Mouse (Mus musculus): ENCODE data around the gene Pfkfb1. TPM values are rescaled to one million over a fixed set of nuclear protein-coding genes. Genes with fewer than 3 reads are reported as not detected.

The Pfkfb1 gene
- total and polyA plus RNA-seq, 3 experiments = 7.5 to 12.4 (median 7.6) TPM

DNA sequence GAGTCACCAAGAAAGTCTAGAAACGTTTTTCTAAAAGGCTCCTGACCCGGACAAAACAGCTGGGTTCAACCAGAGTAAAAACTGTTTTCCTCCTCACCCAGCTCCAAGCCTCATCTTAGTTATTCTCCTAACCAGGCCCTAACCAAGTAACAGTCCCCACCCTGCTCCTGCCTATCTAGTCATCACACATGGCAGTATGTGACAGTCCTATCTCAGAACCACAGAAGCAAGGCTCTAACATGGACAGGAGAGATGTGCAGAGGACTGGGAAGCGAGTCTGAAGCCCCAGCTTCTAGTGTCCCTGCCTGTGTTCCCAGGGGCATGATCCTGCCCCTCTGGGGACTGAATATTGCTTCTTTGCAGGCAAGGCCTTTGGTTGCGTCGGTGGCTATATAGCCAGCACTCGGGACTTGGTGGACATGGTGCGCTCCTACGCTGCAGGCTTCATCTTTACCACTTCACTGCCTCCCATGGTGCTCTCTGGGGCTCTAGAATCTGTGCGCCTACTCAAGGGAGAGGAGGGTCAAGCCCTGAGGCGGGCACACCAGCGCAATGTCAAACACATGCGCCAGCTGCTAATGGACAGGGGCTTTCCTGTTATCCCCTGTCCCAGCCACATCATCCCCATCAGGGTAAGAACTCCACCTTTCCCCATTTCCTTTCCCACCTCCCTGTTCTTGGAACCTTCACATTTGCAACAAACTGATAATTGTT lies 23.2 kb upstream of the Pfkfb1 start:
- TF ChIP-seq POLR2AphosphoS2 (IDR thresholded peaks at IDR 0.05; ENCODE audit: low read depth, low read length) = no peak
- TF ChIP-seq UBTF (IDR thresholded peaks at IDR 0.05; ENCODE audit: low read depth, low read length) = no peak
- TF ChIP-seq MYC (IDR thresholded peaks at IDR 0.05; ENCODE audit: low read depth, low read length) = no peak
- TF ChIP-seq ETS1 (conservative IDR thresholded peaks at IDR 0.05; ENCODE audit: low read depth, low read length) = no peak
- TF ChIP-seq SIN3A (IDR thresholded peaks at IDR 0.05; ENCODE audit: low read length) = no peak
- TF ChIP-seq MAX (IDR thresholded peaks at IDR 0.05; ENCODE audit: low read length) = no peak
- TF ChIP-seq ELF1 (IDR thresholded peaks at IDR 0.05; ENCODE audit: low read depth, low read length) = no peak
- no peak for TF ChIP-seq TCF12 (IDR thresholded peaks at IDR 0.05; ENCODE audit: low read depth, low read length)
- TF ChIP-seq ZKSCAN1 (IDR thresholded peaks at IDR 0.05; ENCODE audit: borderline replicate concordance, low read depth, low read length) = no peak
- TF ChIP-seq POLR2A (IDR thresholded peaks at IDR 0.05; ENCODE audit: low read depth, low read length) = no peak
- no peak for TF ChIP-seq USF2 (conservative IDR thresholded peaks at IDR 0.05; ENCODE audit: low read depth, low read length)
- no peak for TF ChIP-seq GABPA (IDR thresholded peaks at IDR 0.05; ENCODE audit: insufficient replicate concordance, low read depth, low read length)
- TF ChIP-seq HCFC1 (IDR thresholded peaks at IDR 0.05; ENCODE audit: low read depth, low read length) = no peak
- no peak for TF ChIP-seq ZMIZ1 (IDR thresholded peaks at IDR 0.05; ENCODE audit: low read depth, low read length)
- TF ChIP-seq MEF2A (IDR thresholded peaks at IDR 0.05; ENCODE audit: borderline replicate concordance, low read depth, low read length) = no peak
- TF ChIP-seq RAD21 (IDR thresholded peaks at IDR 0.05; ENCODE audit: low read depth, low read length) = no peak
- TF ChIP-seq MAZ (IDR thresholded peaks at IDR 0.05; ENCODE audit: low read depth, low read length) = no peak
- no peak for TF ChIP-seq MXI1 (IDR thresholded peaks at IDR 0.05; ENCODE audit: low read depth, low read length)
- Histone ChIP-seq H3K4me3 (replicated peaks in 1 of 3; ENCODE audit: low read depth in 2 of 3, low read length in 2 of 3, poor library complexity in 1 of 3) (no peak overlapping the region), H3K4me1 (ENCODE audit: control insufficient read depth in 1 of 2, insufficient read depth in 2 of 2) (no peaks in the 10 kb centered on the region), H3K36me3 (replicated peaks in 1 of 2; ENCODE audit: control insufficient read depth in 1 of 2, insufficient read depth in 1 of 2, low read length in 1 of 2) (peaks cover 10 to 27% of the 10 kb centered on the region in 2 experiments), H3K27me3 (replicated peaks) (no peaks in the 10 kb centered on the region), H3K27ac (ENCODE audit: insufficient read depth, low read depth) (no peak overlapping the region), H3K9me3 (replicated peaks; ENCODE audit: low read length) (no peaks in the 10 kb centered on the region), H3K79me2 (replicated peaks; ENCODE audit: control insufficient read depth, extremely low read depth, insufficient read depth, poor library complexity, severe bottlenecking) (no peaks in the 10 kb centered on the region), H3K4me2 (ENCODE audit: insufficient read depth, low read depth, poor library complexity, severe bottlenecking) (no peak overlapping the region), H3K9ac (ENCODE audit: insufficient read depth, low read depth) (no peak overlapping the region)
- DNase-seq (ENCODE audit: extremely low read depth) = no peak
- dilution Hi-C loops (cut with MboI; ENCODE audit: extremely low pct_ligation_motif_present, extremely low pct_unique_long_range_greater_than_20kb, low sequenced_read_pairs) = no loop called here
- in situ Hi-C loops (cut with MboI; ENCODE audit: low pct_ligation_motif_present, low pct_unique_long_range_greater_than_20kb, low sequenced_read_pairs) = no loop called here

DNA sequence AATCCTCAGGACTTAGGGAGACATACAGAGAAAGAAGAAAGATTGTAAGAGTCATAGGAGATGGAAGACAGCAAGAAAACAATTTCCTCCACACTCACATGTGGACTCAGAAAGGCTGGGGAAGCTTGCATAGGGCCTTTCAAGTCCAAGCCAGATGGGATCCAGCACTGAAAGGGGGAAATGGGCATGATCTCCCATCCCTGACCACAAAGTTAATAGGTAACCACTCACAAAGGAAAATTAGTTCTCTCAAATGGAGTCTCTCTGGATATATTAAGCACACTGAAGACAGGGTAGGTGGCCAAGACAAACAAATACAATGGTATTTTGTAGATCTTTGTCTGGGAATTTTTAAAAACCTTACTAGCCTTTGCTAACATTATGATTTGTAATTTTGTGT lies 6.1 kb upstream of the Pfkfb1 start:
- dilution Hi-C loops (cut with MboI; ENCODE audit: extremely low pct_ligation_motif_present, extremely low pct_unique_long_range_greater_than_20kb, low sequenced_read_pairs) (no loop called here), in situ Hi-C loops (cut with MboI; ENCODE audit: low pct_ligation_motif_present, low pct_unique_long_range_greater_than_20kb, low sequenced_read_pairs) (no loop called here)
- H3K27me3 ChIP-seq (replicated peaks) = no peaks in the 10 kb centered on the region
- H3K79me2 ChIP-seq (replicated peaks; ENCODE audit: control insufficient read depth, extremely low read depth, insufficient read depth, poor library complexity, severe bottlenecking) = peaks cover 7% of the 10 kb centered on the region
- no peaks in the 10 kb centered on the region for H3K4me1 ChIP-seq (ENCODE audit: control insufficient read depth in 1 of 2, insufficient read depth in 2 of 2)
- no peak overlapping the region for H3K27ac ChIP-seq (ENCODE audit: insufficient read depth, low read depth)
- H3K9me3 ChIP-seq (replicated peaks; ENCODE audit: low read length) = no peaks in the 10 kb centered on the region
- H3K9ac ChIP-seq (ENCODE audit: insufficient read depth, low read depth) = no peak overlapping the region
- DNase-seq (ENCODE audit: extremely low read depth) = no peak
- no peak for TF ChIP-seq MXI1 (IDR thresholded peaks at IDR 0.05; ENCODE audit: low read depth, low read length)
- no peak for TF ChIP-seq SMC3 (IDR thresholded peaks at IDR 0.05; ENCODE audit: low read depth, low read length)
- no peak for TF ChIP-seq KAT2A (IDR thresholded peaks at IDR 0.05; ENCODE audit: insufficient replicate concordance, low read length)
- TF ChIP-seq NELFE (IDR thresholded peaks at IDR 0.05; ENCODE audit: low read depth, low read length) = no peak
- no peak for TF ChIP-seq E2F4 (IDR thresholded peaks at IDR 0.05; ENCODE audit: insufficient replicate concordance, low read depth, low read length)
- TF ChIP-seq JUND (conservative IDR thresholded peaks at IDR 0.05; ENCODE audit: low read depth, low read length) = no peak
- TF ChIP-seq USF2 (conservative IDR thresholded peaks at IDR 0.05; ENCODE audit: low read depth, low read length) = no peak
- peaks cover 18 to 42% of the 10 kb centered on the region in 2 experiments for H3K36me3 ChIP-seq (replicated peaks in 1 of 2; ENCODE audit: control insufficient read depth in 1 of 2, insufficient read depth in 1 of 2, low read length in 1 of 2)
- H3K4me2 ChIP-seq (ENCODE audit: insufficient read depth, low read depth, poor library complexity, severe bottlenecking) = no peak overlapping the region
- H3K4me3 ChIP-seq (replicated peaks in 1 of 3; ENCODE audit: low read depth in 2 of 3, low read length in 2 of 3, poor library complexity in 1 of 3) = no peak overlapping the region

Data from CH12.LX (cell line).